Mouse (Mus musculus) urinary bladder, postnatal 0 days (tissue): Measurements from ENCODE around the gene Pvrig. TPM values are rescaled to one million over a fixed set of nuclear protein-coding genes. Genes with fewer than 3 reads are reported as not detected.

Experiments used
- polyA plus RNA-seq: library from polyadenylated mRNA; unstranded; fragments of >200 nt; fragmentation: Nextera tagmentation; extraction: Ambion mirVana; gene quantifications from 2 replicates; pipeline ENCODE4 v1.2.1, GENCODE M21; 2015

Gene Pvrig
- polyA plus RNA-seq = not detected in 2 replicates

GRCm38 (mm10) chr5:138341661-138342060 lies at the start of gene Pvrig:
TSS of gene Pvrig (plus strand) at chr5:138341961.

Other genes starting within 250 kb of the Pvrig start
- 23.5 and 26.3 TPM in 2 replicates for gene Zscan21, start 225.1 kb upstream of the Pvrig start, polyA plus RNA-seq
- gene Zfp113, start 186.2 kb upstream of the Pvrig start, polyA plus RNA-seq = 6.8 and 7.5 TPM in 2 replicates
- 224 and 240 TPM in 2 replicates for gene Cops6, start 180.9 kb upstream of the Pvrig start, polyA plus RNA-seq
- gene Ap4m1, start 170.0 kb upstream of the Pvrig start, polyA plus RNA-seq = 9.8 and 10.3 TPM in 2 replicates
- gene Mcm7, start 169.5 kb upstream of the Pvrig start, polyA plus RNA-seq = 38.7 and 44.9 TPM in 2 replicates
- 33.7 and 34.9 TPM in 2 replicates for gene Taf6, start 154.5 kb upstream of the Pvrig start, polyA plus RNA-seq
- gene Cnpy4, start 154.5 kb upstream of the Pvrig start, polyA plus RNA-seq = 21.2 and 22.7 TPM in 2 replicates
- 8.4 and 9.6 TPM in 2 replicates for gene Mblac1, start 147.6 kb upstream of the Pvrig start, polyA plus RNA-seq
- 0.42 and 0.51 TPM in 2 replicates for gene Nxpe5, start 116.1 kb upstream of the Pvrig start, polyA plus RNA-seq
- gene Lamtor4, start 86.5 kb upstream of the Pvrig start, polyA plus RNA-seq = 71.9 and 85.1 TPM in 2 replicates
- gene BC037034, start 77.9 kb upstream of the Pvrig start, polyA plus RNA-seq = 2.6 and 2.7 TPM in 2 replicates
- 1.9 and 2.0 TPM in 2 replicates for gene Gal3st4, start 69.1 kb upstream of the Pvrig start, polyA plus RNA-seq
- gene Gm43720, start 62.0 kb upstream of the Pvrig start, polyA plus RNA-seq = 0.12 and 0.25 TPM in 2 replicates
- 1.4 and 1.5 TPM in 2 replicates for gene Gpc2, start 62.0 kb upstream of the Pvrig start, polyA plus RNA-seq
- gene Stag3, start 61.7 kb upstream of the Pvrig start, polyA plus RNA-seq = 0.61 and 1.1 TPM in 2 replicates
- 9.4 and 9.6 TPM in 2 replicates for gene Zfp157, start 99.5 kb downstream of the Pvrig start, polyA plus RNA-seq
- gene 1700123K08Rik, start 222.8 kb downstream of the Pvrig start, polyA plus RNA-seq = not detected in 2 replicates